Mouse (Mus musculus) urinary bladder, postnatal 10 days (tissue): ENCODE data around the gene Cyp2ab1.

ENCODE experiments used
- DNase-seq: peaks from one replicate; pipeline ENCODE4 v3.0.0; 2022; ENCODE audit warnings: low spot score

Gene Cyp2ab1

DNA sequence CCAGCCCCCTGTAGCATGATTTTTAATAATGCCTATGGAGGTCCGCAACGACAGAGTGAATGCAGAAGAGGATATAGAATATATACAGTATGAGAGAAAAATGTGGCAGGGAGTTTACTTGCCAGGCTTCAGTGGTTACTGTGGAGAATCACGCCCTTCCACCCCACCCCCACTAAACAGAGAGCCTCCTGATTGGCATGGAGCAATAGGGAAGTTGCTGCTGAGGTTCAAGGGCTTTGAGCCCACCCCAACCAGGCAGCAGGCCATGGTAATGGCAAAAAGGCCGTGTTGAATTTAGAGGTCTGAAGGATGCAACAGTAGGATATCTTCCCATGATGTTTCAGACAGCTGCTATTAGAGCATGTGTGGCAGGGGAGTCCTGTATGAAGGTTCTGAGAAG lies 53.9 kb downstream of the Cyp2ab1 start:
- no peak for DNase-seq

DNA sequence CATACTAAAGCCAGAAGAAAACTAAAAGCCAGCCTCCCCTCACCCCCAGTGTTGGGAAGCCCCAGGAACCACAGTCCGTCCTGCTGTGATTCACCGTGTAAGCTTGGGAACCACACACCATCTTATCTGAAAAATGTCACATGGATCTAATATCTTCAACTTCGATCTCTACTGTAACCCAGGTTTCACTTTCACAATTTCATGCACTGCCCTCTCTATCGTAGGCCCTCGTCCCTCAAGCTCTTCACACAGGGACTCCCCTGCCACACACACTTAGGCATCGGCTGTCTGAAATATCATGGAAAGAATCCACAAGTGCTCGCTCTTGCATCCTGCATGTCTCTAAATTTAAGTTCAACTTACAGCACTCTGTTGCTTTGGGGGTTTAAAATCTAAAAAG lies 60.1 kb downstream of the Cyp2ab1 start:
- DNase-seq: no peak
